Mouse (Mus musculus): ENCODE measurements at regions not wholly inside any gene's neighbourhood (a gene's known extent, or its start where the extent isn't known, plus 50 kb on each side); places are given as distances from the start of the nearest gene placed in this dataset.

- no peak for TF ChIP-seq CTCF (IDR thresholded peaks at IDR 0.05; ENCODE audit: borderline replicate concordance, insufficient read depth, low read depth, low read length)
- TF ChIP-seq POLR2A (IDR thresholded peaks at IDR 0.05; ENCODE audit: borderline replicate concordance, insufficient read depth, low read length): no peak
Measured at GRCm38 (mm10) chr13:111142757-111143420, 111.9 kb upstream of the Actbl2 start.
